Mouse (Mus musculus) bone marrow, adult 2 months (tissue): Measurements from ENCODE around the gene Tent4b.

ENCODE experiments used
- CTCF ChIP-seq: fragments of 200-500 bp; IDR thresholded peaks from 2 replicates; pipeline ENCODE4 v1.5.1; 2011; ENCODE audit warnings: low read length, control low read depth; ENCODE audit not compliant: control insufficient read depth, insufficient read depth
- POLR2A ChIP-seq: fragments of 200-500 bp; IDR thresholded peaks from 2 replicates; pipeline ENCODE4 v1.6.1; 2011; ENCODE audit warnings: low read depth, mild to moderate bottlenecking, control low read depth, low read length, borderline replicate concordance; ENCODE audit not compliant: control insufficient read depth

GRCm38 (mm10) chr8:88175264-88175663 is 23.7 kb upstream of the Tent4b start:
- TF ChIP-seq CTCF (no peak), POLR2A (no peak)
